Mouse (Mus musculus): ENCODE measurements at regions not wholly inside any gene's neighbourhood (a gene's known extent, or its start where the extent isn't known, plus 50 kb on each side); places are given as distances from the start of the nearest gene placed in this dataset.
A peak's percentile ranks its signal among the peaks of the same experiment; 100 is the strongest.

DNA sequence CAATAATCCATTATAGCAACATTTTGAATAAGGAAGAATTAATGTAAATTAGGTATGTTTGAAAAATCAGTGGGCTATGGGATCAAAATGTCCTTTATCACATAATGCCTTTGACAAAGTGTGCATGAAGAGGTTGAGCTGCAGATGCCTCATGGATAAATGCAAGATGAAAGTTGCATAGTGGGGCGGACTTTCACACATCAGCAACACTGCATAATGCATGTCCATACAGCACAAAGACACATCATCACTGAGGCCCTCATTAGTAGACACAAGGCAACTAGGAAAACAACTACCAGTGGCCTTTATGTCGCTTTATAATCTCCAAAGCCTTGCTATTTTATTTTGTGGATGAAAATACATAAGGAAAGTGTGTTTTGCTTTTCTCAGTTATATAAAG is 105.8 kb upstream of the Rap2b start:
- DNase-seq (ENCODE audit: low spot score): no peak

DNA sequence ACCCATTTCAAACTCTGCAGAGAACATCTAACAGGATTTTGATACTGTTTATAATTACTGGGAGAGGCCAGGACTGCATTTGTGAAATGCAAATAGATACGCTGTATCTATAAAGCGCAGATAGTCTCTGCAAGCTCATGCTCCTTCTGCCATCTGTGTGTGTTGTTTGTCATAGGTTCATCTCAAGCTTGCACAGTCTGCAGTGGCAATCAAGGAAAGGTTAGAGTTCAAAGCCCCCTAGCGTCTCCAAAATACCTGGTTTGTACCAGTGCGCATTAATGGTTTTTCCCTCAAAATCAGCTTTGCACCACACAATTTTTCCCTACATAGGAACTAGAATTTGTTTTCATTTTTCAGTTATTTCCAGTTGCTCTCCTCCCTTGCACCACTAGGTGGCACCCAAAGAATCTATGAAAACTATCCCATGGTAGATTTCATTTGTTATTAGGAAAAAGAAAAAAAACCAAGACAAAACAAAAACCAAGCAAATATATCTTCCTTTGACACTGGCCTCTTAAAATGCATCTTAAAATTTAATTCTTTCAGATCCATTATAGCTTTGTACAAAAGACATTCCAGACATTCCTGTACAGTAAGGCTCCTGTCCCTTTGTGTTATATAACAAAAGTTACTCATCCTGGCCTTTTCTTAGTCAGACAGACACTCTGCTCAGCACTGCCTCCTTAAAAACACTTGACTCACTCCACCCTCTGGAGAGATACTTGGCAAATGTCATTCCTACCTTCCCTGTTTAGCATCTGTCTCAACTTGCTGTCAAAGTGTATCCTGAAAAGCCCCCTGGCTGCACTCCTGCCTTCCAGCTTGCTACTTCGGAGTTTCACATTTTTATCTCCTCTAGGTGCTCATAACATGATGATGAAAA is 92.7 kb upstream of the Rap2b start:
- peak; percentile 71 for DNase-seq (ENCODE audit: low spot score)

DNA sequence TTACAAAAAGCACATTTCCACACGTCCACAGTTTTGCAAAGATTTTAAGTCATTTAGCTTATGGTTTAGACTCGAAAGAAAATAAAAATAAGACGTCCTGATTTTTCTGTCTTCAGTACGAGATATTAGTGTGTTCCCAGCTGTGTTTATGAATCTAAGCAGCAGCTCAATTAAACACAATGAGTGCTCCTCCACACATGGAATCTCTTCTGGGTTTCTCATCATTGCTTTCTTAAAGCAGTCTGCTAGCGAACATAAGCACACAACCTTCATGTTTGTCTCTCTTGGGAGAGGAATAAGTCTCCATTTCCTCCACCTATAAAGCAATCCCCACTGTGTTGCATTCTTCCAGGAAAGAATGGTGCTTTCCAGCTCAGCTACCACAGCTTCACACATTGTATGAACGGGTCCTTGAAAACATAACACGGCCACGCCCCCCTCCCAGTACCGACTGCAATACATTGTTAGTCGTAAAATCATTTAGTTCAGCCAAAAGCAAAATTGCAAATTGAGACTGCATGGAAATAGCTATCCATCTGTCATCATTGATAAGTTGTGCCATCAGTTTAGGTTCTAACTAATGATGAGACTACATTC is 75.4 kb upstream of the Rap2b start:
- no peak for DNase-seq (ENCODE audit: low spot score)

DNA sequence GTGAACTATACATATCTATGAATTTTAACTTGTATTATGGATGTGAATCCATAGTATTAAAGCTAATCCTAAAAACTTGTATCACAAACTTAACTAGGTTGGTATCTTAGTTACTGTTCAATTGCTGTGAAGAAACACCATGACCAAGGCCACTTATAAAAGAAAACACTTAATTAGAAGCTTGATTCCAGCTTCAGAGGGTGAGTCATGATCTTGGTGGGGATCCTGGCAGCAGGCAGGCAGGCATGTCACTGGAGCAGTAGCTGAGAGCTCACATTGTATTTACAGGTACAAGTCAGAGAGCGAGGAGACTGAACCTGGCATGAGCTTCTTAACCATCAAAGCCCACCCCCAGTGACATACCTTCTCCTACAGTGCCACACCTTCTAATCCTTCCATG is 73.2 kb upstream of the Rap2b start:
- DNase-seq (ENCODE audit: low spot score): no peak

DNA sequence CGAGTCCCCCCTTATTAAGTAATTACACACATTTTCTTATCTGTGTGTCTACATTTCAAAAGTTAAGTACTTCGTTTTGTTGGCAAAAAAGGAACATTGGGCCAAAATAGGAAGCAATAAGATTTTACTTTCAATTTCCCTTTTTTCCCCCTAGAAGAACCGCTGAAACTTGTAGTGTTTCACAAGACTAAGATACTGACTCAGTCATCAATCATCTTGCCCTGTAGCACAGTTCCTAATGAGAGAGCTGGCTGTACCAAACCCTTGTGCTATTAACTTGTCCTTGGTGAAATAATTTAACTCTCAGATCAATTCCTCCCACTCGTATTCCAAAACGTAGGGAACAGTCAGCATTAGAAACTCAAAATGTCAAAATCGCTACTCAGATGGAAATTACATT is 66.6 kb upstream of the Rap2b start:
- DNase-seq (ENCODE audit: low spot score): no peak

DNA sequence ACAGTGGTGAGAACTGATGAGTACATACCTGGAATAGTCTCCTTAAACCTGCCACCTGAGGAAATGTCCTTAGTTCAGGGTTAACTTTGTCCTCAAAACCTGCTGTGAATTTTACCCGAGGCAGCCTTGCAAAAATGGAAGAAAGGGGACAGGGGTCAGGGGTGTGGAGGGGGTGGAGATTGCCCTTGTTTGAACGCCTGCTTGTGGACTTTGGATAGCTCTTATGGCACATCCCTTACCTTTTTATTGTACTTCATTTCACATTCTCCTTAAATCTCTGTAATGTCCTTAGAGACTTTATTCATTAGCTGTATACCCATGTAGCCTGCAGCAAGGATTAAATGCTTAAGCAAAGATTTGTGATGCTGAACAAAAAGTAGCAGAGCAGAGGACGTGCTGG is 64.1 kb upstream of the Rap2b start:
- no peak for DNase-seq (ENCODE audit: low spot score)

DNA sequence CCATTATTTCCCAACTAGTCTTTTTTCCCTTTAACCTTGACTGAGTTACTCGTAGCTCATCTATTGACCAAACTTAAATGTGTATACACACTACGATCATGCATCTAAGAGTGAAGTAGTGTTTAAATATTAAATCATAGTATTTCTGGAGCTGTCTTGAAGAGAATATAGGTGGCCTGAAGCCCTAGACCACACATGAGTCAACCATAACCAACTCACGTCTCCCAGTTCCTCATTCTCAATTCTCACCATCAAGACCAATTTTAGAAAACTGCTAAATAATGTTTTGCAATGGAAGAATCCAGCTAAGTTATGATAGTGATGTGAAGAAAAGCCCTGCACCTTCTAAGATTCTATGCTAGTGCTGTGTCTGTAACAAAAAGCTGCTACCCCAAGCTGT is 59.2 kb upstream of the Rap2b start:
- no peak for DNase-seq (ENCODE audit: low spot score)

DNA sequence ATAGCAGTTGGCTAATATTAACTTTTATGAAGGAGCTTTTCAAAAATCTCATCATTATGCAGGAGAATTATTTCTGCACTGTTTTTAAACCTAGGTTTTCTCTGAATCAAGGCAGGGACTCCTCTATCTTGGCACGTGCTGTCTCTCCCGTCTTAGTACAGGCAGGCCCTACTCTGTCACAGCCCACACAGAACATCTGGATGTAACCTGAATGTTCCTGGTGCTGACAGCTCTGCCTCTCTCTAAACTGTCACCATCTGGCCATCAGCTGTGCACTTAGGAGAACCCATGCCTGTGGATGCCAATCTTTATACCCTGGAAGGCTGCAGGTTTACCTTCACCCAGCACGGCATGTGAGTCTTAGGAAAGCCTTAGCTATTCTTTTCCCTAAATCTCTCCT is 58.0 kb upstream of the Rap2b start:
- DNase-seq (ENCODE audit: low spot score): no peak

DNA sequence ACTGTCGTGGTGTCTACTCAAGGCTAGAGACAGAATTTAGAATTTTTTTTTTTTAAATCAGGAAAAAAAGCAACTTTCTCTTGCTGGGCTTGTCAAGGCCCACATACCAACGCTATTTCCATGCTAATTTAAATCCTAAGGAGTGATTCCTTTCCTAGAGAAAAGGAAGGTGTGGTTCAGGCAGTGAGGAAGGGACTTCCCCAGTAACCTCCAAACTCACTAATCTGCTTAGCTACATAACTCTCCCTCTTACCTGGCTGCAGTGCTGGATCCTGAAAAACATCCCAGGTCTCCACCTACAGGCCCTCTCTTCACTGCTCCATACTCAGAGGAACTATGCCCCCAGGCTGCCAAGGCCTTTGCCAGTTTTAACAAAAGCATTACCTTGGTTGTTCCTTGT is 55.1 kb upstream of the Rap2b start:
- no peak for DNase-seq (ENCODE audit: low spot score)

DNA sequence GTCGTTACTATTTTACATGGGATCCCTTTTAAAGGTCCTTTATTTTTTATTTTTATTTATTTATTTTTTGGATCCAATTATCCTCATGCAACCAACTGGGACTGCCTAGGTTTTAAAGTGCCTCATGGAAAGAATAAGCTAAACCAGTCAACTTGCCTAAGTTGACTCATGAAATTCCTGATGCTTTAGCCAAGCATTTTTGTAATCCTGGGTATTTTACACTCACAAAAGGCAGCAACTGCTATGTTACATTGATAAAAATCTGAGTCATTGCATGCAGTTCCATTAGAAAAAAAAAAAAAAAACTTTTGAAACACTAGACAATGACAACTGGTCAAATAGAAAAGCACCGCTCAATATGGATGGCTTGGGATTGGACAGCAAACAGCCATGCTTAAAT is 52.7 kb upstream of the Rap2b start:
- no peak for DNase-seq (ENCODE audit: low spot score)

DNA sequence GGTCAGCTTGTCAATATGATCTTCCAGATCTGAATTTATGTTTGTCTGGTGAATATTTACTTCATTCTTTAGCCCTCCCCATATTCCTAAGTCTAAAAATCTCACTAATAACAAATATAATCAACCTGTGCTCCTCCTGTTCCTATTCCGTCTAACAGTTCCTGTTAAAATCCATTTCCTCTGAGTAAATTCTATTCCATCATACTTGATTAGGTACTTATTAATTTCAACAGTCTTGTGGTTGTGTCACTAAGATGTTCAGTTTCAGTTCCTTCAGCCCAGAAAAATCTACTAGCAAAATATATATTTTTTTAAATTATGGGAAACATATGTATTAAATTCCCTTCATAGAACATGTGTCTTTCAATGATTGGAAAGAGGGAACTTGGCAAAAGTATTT is 52.2 kb upstream of the Rap2b start:
- no peak for DNase-seq (ENCODE audit: low spot score)

Measured in left cerebral cortex, adult 11 months (tissue).